Mouse (Mus musculus): ENCODE measurements around the gene Negr1. TPM values are rescaled to one million over a fixed set of nuclear protein-coding genes. Genes with fewer than 3 reads are reported as not detected.

Negr1 gene
- polyA plus RNA-seq, 1 experiment from 2014 or later, result 7.3 TPM

- Histone ChIP-seq H3K27ac (ENCODE audit: low read length) (no peak overlapping the region), H3K27me3 (ENCODE audit: insufficient read depth, low read length) (no peaks in the 10 kb centered on the region), H3K9ac (replicated peaks; ENCODE audit: low read length) (no peak overlapping the region), H3K9me3 (ENCODE audit: low read length) (no peaks in the 10 kb centered on the region), H3K36me3 (ENCODE audit: insufficient read depth, low read length) (no peaks in the 10 kb centered on the region), H3K4me3 (ENCODE audit: low read length) (no peak overlapping the region), H3K4me2 (replicated peaks; ENCODE audit: low read depth, low read length) (no peak overlapping the region), H3K4me1 (ENCODE audit: insufficient read depth, low read length) (no peaks in the 10 kb centered on the region)
- WGBS, result 87% methylated on average over 3 of the region's 3 CpGs
- ATAC-seq (ENCODE audit: low FRiP score, low TSS enrichment), result no peak
These were observed 593.3 kb downstream of the Negr1 start for GRCm38 (mm10) chr3:157154902-157155301.

DNA sequence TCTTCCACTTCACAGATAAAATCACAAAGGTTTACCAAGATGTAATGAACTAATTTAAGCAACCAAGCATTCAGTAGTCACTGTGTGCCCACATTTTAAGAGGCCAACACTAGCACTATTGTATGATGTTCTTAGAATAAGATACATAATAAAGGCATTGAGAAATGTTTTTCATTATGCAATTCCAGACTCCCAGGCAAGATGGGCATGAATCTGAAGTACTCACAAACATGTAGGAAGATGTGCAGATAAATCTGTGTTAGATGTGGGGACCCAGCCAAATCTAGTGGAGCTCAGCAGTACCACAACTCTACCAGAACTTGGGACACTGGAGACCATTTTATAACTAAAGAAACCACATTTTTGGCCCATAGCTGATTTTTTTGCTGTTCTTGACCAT, 593.9 kb downstream of the Negr1 start:
- Histone ChIP-seq H3K36me3 (ENCODE audit: insufficient read depth, low read length) (no peaks in the 10 kb centered on the region), H3K4me3 (ENCODE audit: low read length) (no peak overlapping the region)
- no peak for ATAC-seq (ENCODE audit: low FRiP score, low TSS enrichment)

DNA sequence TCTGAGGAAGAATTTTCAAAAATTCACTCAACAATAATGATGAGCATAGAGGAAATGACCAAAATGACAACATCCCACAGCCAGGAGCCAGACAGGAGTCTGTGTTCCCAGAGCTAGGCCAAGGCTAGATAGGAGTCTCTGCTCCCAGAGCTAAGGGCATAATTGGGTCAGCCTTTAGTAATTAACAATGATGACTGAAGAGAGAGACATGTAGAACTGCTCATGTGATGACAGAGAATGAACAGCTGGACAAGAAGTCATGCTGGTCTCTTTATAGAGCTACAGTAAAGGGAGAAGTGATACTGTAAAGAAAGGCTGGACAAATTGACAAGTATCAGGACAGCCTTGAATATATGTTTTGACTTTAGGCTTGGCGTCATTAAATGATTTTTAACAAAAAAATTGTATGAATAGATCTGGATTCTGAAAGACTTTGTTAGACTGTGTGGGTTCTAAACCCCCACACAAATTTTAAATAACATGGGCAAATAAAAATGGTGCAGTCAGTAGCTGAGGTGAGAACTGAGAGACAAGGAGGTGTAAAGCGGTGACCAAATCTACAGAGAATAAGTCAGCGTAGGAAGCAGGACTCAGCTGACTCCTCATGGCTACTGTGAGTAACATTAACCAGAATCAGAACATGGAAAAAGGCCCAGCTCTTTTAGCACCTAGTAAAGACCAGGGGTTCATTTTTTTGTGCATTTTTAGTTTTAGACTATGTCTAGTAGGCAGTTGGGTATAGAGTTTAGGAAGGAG, 603.4 kb downstream of the Negr1 start:
- H3K4me2 ChIP-seq (replicated peaks; ENCODE audit: low read depth, low read length), result no peak overlapping the region
- H3K4me1 ChIP-seq (ENCODE audit: insufficient read depth, low read length), result no peaks in the 10 kb centered on the region
- ATAC-seq (ENCODE audit: low FRiP score, low TSS enrichment), result no peak
- H3K27ac ChIP-seq (ENCODE audit: low read length), result no peak overlapping the region
- 96% methylated on average over 3 of the region's 3 CpGs for WGBS
- H3K9ac ChIP-seq (replicated peaks; ENCODE audit: low read length), result no peak overlapping the region
- no peaks in the 10 kb centered on the region for H3K9me3 ChIP-seq (ENCODE audit: low read length)
- H3K36me3 ChIP-seq (ENCODE audit: insufficient read depth, low read length), result no peaks in the 10 kb centered on the region
- H3K27me3 ChIP-seq (ENCODE audit: insufficient read depth, low read length), result no peaks in the 10 kb centered on the region
- no peak overlapping the region for H3K4me3 ChIP-seq (ENCODE audit: low read length)

More for the DNA sequence above, 593.9 kb downstream of the Negr1 start:
- no peak overlapping the region for H3K27ac ChIP-seq (ENCODE audit: low read length)
- no peaks in the 10 kb centered on the region for H3K4me1 ChIP-seq (ENCODE audit: insufficient read depth, low read length)
- H3K27me3 ChIP-seq (ENCODE audit: insufficient read depth, low read length), result no peaks in the 10 kb centered on the region
- no peaks in the 10 kb centered on the region for H3K9me3 ChIP-seq (ENCODE audit: low read length)
- H3K9ac ChIP-seq (replicated peaks; ENCODE audit: low read length), result no peak overlapping the region
- no peak overlapping the region for H3K4me2 ChIP-seq (replicated peaks; ENCODE audit: low read depth, low read length)

- no peaks in the 10 kb centered on the region for H3K9me3 ChIP-seq (ENCODE audit: low read length)
- H3K4me2 ChIP-seq (replicated peaks; ENCODE audit: low read depth, low read length), result no peak overlapping the region
These were observed 620.4 kb downstream of the Negr1 start for GRCm38 (mm10) chr3:157181975-157182374.

DNA sequence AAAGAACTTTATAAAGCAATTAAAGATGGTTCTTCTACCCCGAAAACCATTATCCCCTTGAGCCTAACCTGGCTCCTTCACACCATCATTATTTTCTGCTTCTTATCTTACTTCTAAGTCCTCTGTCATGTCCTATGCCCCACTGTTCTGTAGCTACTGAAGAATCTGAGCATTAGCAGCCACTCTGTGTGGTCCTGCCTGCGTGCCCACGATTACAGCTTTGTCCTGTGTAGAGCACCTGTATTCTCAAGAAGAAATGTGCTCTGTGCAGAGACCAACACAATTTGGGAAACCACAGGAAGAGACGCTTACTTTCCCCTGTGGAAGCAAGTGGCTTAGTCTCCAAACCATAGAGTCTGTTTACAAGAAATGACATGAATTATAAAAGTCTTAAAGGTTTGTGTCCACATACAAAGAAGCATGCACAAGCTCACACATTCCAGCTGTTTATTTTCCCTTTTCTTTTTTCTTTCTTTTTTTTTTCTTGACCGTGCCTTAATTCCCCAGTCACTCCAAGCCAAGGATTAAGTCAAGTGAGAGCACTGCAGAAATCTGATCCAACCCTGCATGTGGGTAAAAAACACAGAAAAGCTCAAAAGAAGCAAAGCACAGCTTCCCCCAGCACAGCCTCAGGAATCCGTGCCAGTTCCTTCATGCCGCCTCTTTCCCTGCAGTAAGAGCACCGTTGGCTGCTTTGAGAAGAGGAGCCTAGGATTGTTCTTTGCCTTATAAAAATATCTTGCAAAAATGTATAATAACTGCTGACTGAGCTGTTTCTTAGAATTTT, 627.5 kb downstream of the Negr1 start:
- H3K9ac ChIP-seq (replicated peaks; ENCODE audit: low read length), result no peak overlapping the region
- H3K9me3 ChIP-seq (ENCODE audit: low read length), result no peaks in the 10 kb centered on the region
- H3K27ac ChIP-seq (ENCODE audit: low read length), result no peak overlapping the region
- H3K4me2 ChIP-seq (replicated peaks; ENCODE audit: low read depth, low read length), result no peak overlapping the region
- H3K4me1 ChIP-seq (ENCODE audit: insufficient read depth, low read length), result no peaks in the 10 kb centered on the region
- WGBS, result 59% methylated on average over 8 of the region's 8 CpGs
- ATAC-seq (ENCODE audit: low FRiP score, low TSS enrichment), result no peak
- H3K36me3 ChIP-seq (ENCODE audit: insufficient read depth, low read length), result no peaks in the 10 kb centered on the region
- H3K27me3 ChIP-seq (ENCODE audit: insufficient read depth, low read length), result no peaks in the 10 kb centered on the region
- H3K4me3 ChIP-seq (ENCODE audit: low read length), result no peak overlapping the region

More at GRCm38 (mm10) chr3:157181975-157182374, 620.4 kb downstream of the Negr1 start:
- Histone ChIP-seq H3K27ac (ENCODE audit: low read length) (no peak overlapping the region), H3K36me3 (ENCODE audit: insufficient read depth, low read length) (no peaks in the 10 kb centered on the region), H3K4me1 (ENCODE audit: insufficient read depth, low read length) (no peaks in the 10 kb centered on the region), H3K9ac (replicated peaks; ENCODE audit: low read length) (no peak overlapping the region), H3K4me3 (ENCODE audit: low read length) (no peak overlapping the region), H3K27me3 (ENCODE audit: insufficient read depth, low read length) (no peaks in the 10 kb centered on the region)
- no peak for ATAC-seq (ENCODE audit: low FRiP score, low TSS enrichment)
- 66% methylated on average over 2 of the region's 2 CpGs for WGBS

DNA sequence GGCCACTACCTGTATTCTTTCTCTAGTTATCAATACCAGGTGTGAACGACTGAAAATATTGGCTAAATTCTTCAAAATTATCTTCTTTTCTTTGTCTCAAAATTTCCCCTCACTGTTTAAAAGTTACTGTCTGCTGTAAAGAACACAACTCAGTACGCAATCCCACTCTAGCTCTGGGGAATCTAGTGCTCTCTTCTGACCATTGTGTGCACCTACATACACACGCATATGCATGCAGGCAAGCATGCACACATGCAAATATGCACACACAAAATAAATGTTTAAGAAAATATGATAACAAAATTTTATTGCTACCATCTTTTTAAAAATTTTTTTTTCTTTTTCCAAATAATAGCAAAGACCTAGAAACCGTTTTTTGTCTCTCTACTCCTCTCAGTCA, 628.2 kb downstream of the Negr1 start:
- Histone ChIP-seq H3K27me3 (ENCODE audit: insufficient read depth, low read length) (no peaks in the 10 kb centered on the region), H3K36me3 (ENCODE audit: insufficient read depth, low read length) (no peaks in the 10 kb centered on the region), H3K9ac (replicated peaks; ENCODE audit: low read length) (no peak overlapping the region), H3K27ac (ENCODE audit: low read length) (no peak overlapping the region), H3K4me3 (ENCODE audit: low read length) (no peak overlapping the region), H3K4me1 (ENCODE audit: insufficient read depth, low read length) (no peaks in the 10 kb centered on the region), H3K9me3 (ENCODE audit: low read length) (no peaks in the 10 kb centered on the region), H3K4me2 (replicated peaks; ENCODE audit: low read depth, low read length) (no peak overlapping the region)
- 85% methylated on average over 4 of the region's 4 CpGs for WGBS
- ATAC-seq (ENCODE audit: low FRiP score, low TSS enrichment), result no peak

- Histone ChIP-seq H3K36me3 (ENCODE audit: insufficient read depth, low read length) (no peaks in the 10 kb centered on the region), H3K4me1 (ENCODE audit: insufficient read depth, low read length) (no peaks in the 10 kb centered on the region), H3K9ac (replicated peaks; ENCODE audit: low read length) (no peak overlapping the region), H3K4me2 (replicated peaks; ENCODE audit: low read depth, low read length) (no peak overlapping the region), H3K27ac (ENCODE audit: low read length) (no peak overlapping the region), H3K9me3 (ENCODE audit: low read length) (no peaks in the 10 kb centered on the region), H3K4me3 (ENCODE audit: low read length) (no peak overlapping the region), H3K27me3 (ENCODE audit: insufficient read depth, low read length) (no peaks in the 10 kb centered on the region)
- ATAC-seq (ENCODE audit: low FRiP score, low TSS enrichment), result no peak
- 29% methylated on average over 3 of the region's 3 CpGs for WGBS
These were observed 629.0 kb downstream of the Negr1 start for GRCm38 (mm10) chr3:157190551-157190950.

DNA sequence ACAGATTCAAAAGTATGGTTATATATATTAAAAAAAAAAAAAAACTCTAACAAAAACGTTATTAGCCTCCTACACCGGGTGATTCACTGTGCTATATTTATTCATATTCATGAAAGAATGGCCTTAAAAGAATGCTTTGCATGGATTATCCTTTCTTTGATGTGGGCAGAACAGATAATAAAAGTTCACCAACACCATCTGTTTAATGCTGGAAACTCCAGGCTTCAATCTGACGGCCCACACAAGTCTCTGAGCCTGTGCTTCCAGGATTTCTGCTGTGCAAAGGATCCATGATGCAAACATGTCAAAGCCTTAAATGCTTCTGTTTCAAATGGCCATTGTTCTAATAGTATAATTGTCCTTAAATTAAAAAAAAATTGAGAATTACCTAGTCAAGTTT, 630.4 kb downstream of the Negr1 start:
- H3K36me3 ChIP-seq (ENCODE audit: insufficient read depth, low read length), result no peaks in the 10 kb centered on the region
- WGBS, result 72% methylated on average over 3 of the region's 3 CpGs
- no peak for ATAC-seq (ENCODE audit: low FRiP score, low TSS enrichment)
- no peaks in the 10 kb centered on the region for H3K27me3 ChIP-seq (ENCODE audit: insufficient read depth, low read length)
- H3K4me3 ChIP-seq (ENCODE audit: low read length), result no peak overlapping the region
- no peaks in the 10 kb centered on the region for H3K4me1 ChIP-seq (ENCODE audit: insufficient read depth, low read length)
- H3K9me3 ChIP-seq (ENCODE audit: low read length), result no peaks in the 10 kb centered on the region
- no peak overlapping the region for H3K9ac ChIP-seq (replicated peaks; ENCODE audit: low read length)
- no peak overlapping the region for H3K4me2 ChIP-seq (replicated peaks; ENCODE audit: low read depth, low read length)
- H3K27ac ChIP-seq (ENCODE audit: low read length), result no peak overlapping the region

DNA sequence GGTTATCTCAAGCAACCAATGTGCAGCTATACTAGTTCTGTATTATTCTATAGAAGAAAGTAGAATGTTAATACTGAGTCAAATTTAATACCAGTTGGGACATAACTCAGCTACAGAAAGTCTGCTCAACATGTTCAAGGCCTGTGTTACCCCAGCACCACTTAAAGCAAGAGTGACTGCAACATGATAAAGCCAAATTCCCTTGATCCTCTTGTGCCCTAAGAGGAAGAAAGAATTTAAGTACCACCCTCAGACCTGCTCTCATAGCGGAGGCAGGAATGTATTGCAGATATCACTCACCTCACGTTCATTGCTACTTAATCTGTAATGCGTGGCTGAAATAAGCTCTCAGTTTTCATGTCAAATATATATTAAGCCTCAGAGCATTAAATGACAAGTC, 631.5 kb downstream of the Negr1 start:
- no peak for ATAC-seq (ENCODE audit: low FRiP score, low TSS enrichment)
- Histone ChIP-seq H3K4me2 (replicated peaks; ENCODE audit: low read depth, low read length) (no peak overlapping the region), H3K9me3 (ENCODE audit: low read length) (no peaks in the 10 kb centered on the region), H3K4me3 (ENCODE audit: low read length) (no peak overlapping the region), H3K36me3 (ENCODE audit: insufficient read depth, low read length) (no peaks in the 10 kb centered on the region), H3K9ac (replicated peaks; ENCODE audit: low read length) (no peak overlapping the region), H3K4me1 (ENCODE audit: insufficient read depth, low read length) (no peaks in the 10 kb centered on the region), H3K27ac (ENCODE audit: low read length) (no peak overlapping the region), H3K27me3 (ENCODE audit: insufficient read depth, low read length) (no peaks in the 10 kb centered on the region)
- 93% methylated on average over 3 of the region's 3 CpGs for WGBS

GRCm38 (mm10) chr3:157198659-157199058, 637.1 kb downstream of the Negr1 start:
- H3K27ac ChIP-seq (ENCODE audit: low read length), result no peak overlapping the region
- no peaks in the 10 kb centered on the region for H3K9me3 ChIP-seq (ENCODE audit: low read length)
- H3K4me1 ChIP-seq (ENCODE audit: insufficient read depth, low read length), result no peaks in the 10 kb centered on the region
- H3K9ac ChIP-seq (replicated peaks; ENCODE audit: low read length), result no peak overlapping the region
- no peaks in the 10 kb centered on the region for H3K27me3 ChIP-seq (ENCODE audit: insufficient read depth, low read length)
- no peak for ATAC-seq (ENCODE audit: low FRiP score, low TSS enrichment)
- no peak overlapping the region for H3K4me3 ChIP-seq (ENCODE audit: low read length)
- no peak overlapping the region for H3K4me2 ChIP-seq (replicated peaks; ENCODE audit: low read depth, low read length)
- no peaks in the 10 kb centered on the region for H3K36me3 ChIP-seq (ENCODE audit: insufficient read depth, low read length)
- WGBS, result 85% methylated on average over 4 of the region's 4 CpGs

Measured in kidney, embryonic 16.5 days (tissue).